Mouse (Mus musculus) mature B cell (primary cell): ENCODE data around the gene Sspn.

ENCODE experiments used
- in situ Hi-C: fragments of 300-500 bp; cut with MboI; formaldehyde crosslinking; loops from 2 replicates; pipeline ENCODE4 v1.14.3; 2019

Gene Sspn

GRCm38 (mm10) chr6:145931341-145931740, at the start of gene Sspn:
Sspn (plus strand) TSS chr6:145931641.
- in situ Hi-C loops = no loop called here

GRCm38 (mm10) chr6:145883010-145883409, 48.4 kb upstream of the Sspn start:
- in situ Hi-C loops = no loop called here

GRCm38 (mm10) chr6:145883668-145884067, 47.8 kb upstream of the Sspn start:
- in situ Hi-C loops = no loop called here

GRCm38 (mm10) chr6:145885069-145885468, 46.4 kb upstream of the Sspn start:
- in situ Hi-C loops = no loop called here

- in situ Hi-C loops = no loop called here
Observed at GRCm38 (mm10) chr6:145886277-145886676, 45.2 kb upstream of the Sspn start.

- in situ Hi-C loops = no loop called here
Observed at GRCm38 (mm10) chr6:145887719-145888118, 43.7 kb upstream of the Sspn start.

- in situ Hi-C loops = no loop called here
Observed at GRCm38 (mm10) chr6:145891951-145892350, 39.5 kb upstream of the Sspn start.

GRCm38 (mm10) chr6:145892381-145893265, 38.8 kb upstream of the Sspn start:
- in situ Hi-C loops = no loop called here

- in situ Hi-C loops = no loop called here
Observed at GRCm38 (mm10) chr6:145893366-145894021, 37.9 kb upstream of the Sspn start.

- in situ Hi-C loops = no loop called here
Observed at GRCm38 (mm10) chr6:145894669-145895342, 36.6 kb upstream of the Sspn start.

GRCm38 (mm10) chr6:145904169-145904568, 27.3 kb upstream of the Sspn start:
- in situ Hi-C loops = no loop called here

GRCm38 (mm10) chr6:145904616-145905015, 26.8 kb upstream of the Sspn start:
- in situ Hi-C loops = no loop called here

- in situ Hi-C loops = no loop called here
Observed at GRCm38 (mm10) chr6:145906096-145906890, 25.1 kb upstream of the Sspn start.

- in situ Hi-C loops = no loop called here
Observed at GRCm38 (mm10) chr6:145909943-145910342, 21.5 kb upstream of the Sspn start.

- in situ Hi-C loops = no loop called here
Observed at GRCm38 (mm10) chr6:145910469-145911426, 20.7 kb upstream of the Sspn start.

GRCm38 (mm10) chr6:145912232-145912631, 19.2 kb upstream of the Sspn start:
- in situ Hi-C loops = no loop called here

- in situ Hi-C loops = no loop called here
Observed at GRCm38 (mm10) chr6:145915435-145915834, 16.0 kb upstream of the Sspn start.

GRCm38 (mm10) chr6:145916401-145916800, 15.0 kb upstream of the Sspn start:
- in situ Hi-C loops = no loop called here

- in situ Hi-C loops = no loop called here
Observed at GRCm38 (mm10) chr6:145918236-145918635, 13.2 kb upstream of the Sspn start.

GRCm38 (mm10) chr6:145923594-145923993, 7.8 kb upstream of the Sspn start:
- in situ Hi-C loops = no loop called here
